Mouse (Mus musculus) heart, adult 10 weeks (tissue): ENCODE results near the gene Ndufs8. TPM values are rescaled to one million over a fixed set of nuclear protein-coding genes. Genes with fewer than 3 reads are reported as not detected.

Experiments
- polyA plus RNA-seq: library from polyadenylated mRNA; stranded (reverse); fragments of 350-450 nt; fragmentation: Illumina TruSeq; extraction: RNeasy Lipid Tissue Mini Kit (QIAGEN cat#74804); gene quantifications from one replicate; pipeline ENCODE4 v1.2.3, GENCODE M21; 2014; ENCODE audit warnings: low read depth, low replicate concordance

Ndufs8 gene
- polyA plus RNA-seq, result 561 TPM

DNA sequence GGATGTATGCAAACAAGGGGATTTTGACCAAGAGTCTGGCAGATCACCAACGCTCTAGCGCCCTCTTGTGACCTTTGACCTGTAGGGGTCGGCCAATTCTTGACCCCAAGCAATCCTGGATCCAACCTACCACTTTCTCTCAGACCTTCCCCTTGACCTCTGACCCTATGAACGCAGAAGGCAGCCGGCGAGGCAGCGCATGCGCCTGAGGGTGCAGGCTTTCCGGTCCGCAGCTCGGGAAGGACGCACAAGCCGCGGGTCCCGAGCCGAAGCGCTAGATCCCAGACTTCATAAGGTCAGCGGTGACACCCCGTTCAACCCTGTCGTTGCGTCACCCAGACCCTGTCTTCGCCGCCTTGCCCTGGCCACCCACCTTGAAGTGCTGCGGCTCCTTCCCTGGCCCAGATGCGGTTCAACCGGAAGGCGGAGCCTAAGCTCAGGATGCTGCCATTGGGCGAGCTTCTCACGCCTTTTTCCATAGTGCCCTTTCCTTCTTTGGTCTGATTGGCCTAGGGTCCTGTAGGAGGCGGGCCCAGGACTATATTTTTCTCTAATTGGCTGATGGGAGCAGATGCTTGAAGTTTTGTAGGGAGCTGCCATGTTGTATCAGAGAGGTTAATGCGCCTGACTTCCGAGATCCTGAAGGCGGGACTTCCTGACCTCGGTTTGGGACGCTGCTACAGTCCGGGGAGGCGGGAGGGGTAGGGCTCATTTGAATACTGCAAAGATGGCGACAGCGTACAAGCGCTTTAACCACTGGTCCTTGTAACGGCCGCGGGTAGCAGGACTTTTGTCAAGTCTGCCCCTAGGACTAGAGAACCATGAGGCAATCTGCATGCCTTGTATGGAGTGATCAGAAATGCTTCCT lies at the start of gene Ndufs8:
Gene Ndufs8, minus strand, starts transcription at position 438 of the 868 bp plus-strand sequence.

DNA sequence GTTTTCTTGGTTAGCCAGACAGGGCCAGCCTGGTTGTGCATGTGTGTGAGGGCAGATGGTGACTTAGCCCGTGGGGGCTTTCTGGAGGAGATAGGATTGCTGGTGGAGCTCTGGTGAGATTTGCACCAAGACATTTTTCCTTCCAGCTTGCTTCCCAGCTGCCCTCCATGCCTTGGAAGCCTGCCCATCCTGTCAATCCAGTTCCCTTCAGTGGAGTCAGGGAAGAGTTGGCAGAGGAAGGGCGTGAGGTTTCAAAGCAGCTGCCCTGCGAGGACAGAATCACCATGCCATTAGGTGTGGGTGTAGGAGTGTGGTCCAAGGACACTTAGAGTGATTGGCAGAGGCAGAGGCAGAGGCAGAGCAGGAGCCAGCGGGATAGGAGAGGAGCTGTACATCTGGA lies 45.9 kb upstream of the Ndufs8 start, which contains the start of gene Aldh3b3:
Gene Aldh3b3, plus strand, starts transcription at position 176 of the 400 bp plus-strand sequence.

DNA sequence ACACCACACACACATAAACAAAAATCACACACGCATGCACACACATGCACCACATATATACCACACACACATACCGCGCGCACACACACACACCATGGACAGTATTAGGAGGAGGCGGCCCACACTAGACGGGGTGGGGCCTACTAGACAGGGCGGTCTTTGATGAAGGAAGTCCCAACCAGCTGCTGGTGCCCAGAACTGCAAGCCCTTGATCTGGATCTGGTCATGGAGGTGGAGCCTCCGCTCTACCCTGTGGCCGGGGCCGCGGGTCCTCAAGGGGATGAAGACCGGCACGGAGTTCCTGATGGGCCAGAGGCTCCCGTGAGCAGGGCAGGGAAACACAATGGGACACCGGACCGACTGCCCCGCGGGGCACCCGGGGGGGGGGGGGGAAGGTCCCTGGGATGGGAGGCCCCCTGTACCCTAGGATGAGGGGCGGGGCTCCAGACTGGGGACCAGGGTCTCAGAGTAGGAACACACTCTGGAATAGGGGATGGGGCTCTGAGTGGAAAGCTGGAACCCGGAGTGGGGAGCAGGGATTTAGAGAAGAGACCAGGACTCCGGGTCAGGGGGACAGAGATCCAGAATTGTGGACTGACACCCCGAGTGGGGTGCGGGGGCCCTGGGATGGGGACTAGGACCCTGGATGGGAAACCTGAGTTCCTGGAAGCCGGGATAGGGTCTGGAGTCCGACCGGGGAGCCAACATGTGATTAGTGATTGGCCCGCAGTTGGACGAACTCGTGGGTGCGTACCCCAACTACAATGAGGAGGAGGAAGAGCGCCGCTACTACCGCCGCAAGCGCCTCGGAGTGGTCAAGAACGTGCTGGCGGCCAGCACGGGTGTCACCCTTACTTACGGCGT lies 22.7 kb upstream of the Ndufs8 start, which contains the start of gene Unc93b1:
Gene Unc93b1, plus strand, starts transcription at position 155 of the 864 bp plus-strand sequence.

DNA sequence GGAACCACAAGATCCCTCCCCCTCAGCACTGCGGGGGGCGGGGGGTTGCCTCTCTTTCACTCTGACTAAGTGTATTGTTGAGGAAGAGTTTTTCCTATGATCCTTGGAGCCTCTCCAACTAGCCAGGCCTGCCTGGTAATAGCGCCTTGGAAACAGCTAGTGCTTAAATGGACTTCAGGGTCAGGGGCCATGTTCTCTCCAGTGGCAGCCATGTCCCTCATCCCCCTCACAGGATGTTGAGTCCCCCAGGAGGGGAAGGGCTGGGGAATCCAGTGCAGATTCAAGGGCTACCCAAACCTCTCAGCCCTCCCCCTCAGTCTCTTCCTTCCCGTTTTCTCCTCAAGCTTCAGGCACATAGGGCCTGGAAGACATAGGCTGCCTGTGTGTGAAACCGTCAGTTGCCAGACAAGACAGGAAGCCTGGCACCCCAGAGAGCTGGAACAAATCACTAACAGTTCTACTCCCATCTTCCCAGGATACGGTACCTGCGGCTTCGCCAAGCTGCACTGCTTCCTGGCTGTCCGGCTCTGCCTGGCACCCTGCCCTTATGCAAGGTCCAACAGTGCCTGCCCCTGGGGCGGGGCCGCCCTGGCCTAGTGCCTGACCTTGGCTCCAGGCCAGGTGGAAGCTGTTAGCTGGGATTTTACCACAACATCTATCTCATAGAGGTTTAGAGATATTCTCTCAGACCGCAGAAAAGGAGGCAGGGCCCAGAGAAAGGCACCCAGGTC lies 16.8 kb upstream of the Ndufs8 start, which contains the start of gene Aldh3b1:
Gene Aldh3b1, minus strand, starts transcription at position 598 of the 731 bp plus-strand sequence.

DNA sequence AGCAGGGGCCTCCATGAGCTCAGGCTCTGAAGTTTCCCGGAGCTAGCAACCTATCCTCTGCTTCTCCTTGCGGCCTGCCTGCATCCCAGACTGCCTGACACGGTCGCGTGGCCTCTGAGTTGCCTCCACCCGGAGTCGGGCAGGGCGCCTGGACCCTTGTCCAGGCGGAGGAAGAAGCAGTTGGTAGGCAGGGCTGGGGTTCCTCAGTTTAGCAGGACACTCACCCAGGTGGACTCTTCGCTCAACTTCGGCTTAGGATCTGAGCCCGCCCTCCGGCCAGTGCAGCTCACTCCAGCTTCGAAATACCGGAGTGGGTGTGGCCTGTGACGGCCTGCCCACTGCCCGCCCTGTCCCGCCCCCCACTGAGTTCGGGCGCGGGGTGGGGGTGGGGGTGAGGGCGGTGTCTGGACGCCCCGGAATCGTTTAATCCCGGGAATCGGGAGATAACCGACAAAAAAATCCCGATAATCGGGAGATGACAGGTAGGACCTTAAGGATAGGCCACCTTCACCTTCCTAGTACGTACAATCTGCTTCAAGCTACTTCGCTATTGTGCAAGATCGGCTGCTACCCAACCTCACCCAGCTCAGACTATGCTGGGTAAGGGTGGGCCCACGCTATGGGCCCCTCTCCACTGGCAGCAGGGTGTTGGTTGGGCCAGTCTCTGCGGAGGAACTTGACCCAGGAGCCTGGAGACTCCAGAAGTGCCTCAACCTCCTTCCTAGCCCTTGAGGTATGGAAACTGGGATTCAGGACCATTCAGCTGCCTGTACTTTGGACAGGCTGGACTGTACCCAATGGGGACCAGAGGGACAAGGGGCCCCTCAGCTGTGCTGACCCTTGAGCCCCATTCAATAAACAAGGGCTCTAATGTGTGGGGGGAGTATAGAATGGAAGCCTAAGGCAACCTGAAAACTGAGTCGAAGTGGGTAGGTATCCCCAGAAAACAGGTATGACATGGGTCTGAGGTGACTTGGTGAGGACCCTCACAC lies 5.5 kb downstream of the Ndufs8 start, which contains the start of gene Tcirg1:
Gene Tcirg1, minus strand, starts transcription at position 339 of the 992 bp plus-strand sequence.

Other genes with a start within 250 kb of the Ndufs8 start
- gene Lrp5, start 226.2 kb downstream of the Ndufs8 start, polyA plus RNA-seq, result 30.7 TPM
- gene 1810055G02Rik, start 204.5 kb downstream of the Ndufs8 start, polyA plus RNA-seq, result 9.9 TPM
- gene Kmt5b, start 145.4 kb downstream of the Ndufs8 start, polyA plus RNA-seq, result 22.8 TPM
- gene Chka, start 61.0 kb downstream of the Ndufs8 start, polyA plus RNA-seq, result 10.1 TPM
- 21.1 TPM for gene Tcirg1, start 5.6 kb downstream of the Ndufs8 start, polyA plus RNA-seq
- 2.2 TPM for gene Aldh3b1, start 17.0 kb upstream of the Ndufs8 start, polyA plus RNA-seq
- gene Unc93b1, start 22.4 kb upstream of the Ndufs8 start, polyA plus RNA-seq, result 19.0 TPM
- 2.3 TPM for gene Aldh3b3, start 45.9 kb upstream of the Ndufs8 start, polyA plus RNA-seq
- gene Aldh3b2, start 59.6 kb upstream of the Ndufs8 start, polyA plus RNA-seq, result 0.37 TPM
- gene Acy3, start 73.8 kb upstream of the Ndufs8 start, polyA plus RNA-seq, result 51.1 TPM
- not detected for gene Tbx10, start 80.0 kb upstream of the Ndufs8 start, polyA plus RNA-seq
- gene Nudt8, start 87.8 kb upstream of the Ndufs8 start, polyA plus RNA-seq, result 167 TPM
- 9.5 TPM for gene Gm49405, start 87.9 kb upstream of the Ndufs8 start, polyA plus RNA-seq
- gene Doc2g, start 90.5 kb upstream of the Ndufs8 start, polyA plus RNA-seq, result 265 TPM
- 979 TPM for gene Ndufv1, start 100.0 kb upstream of the Ndufs8 start, polyA plus RNA-seq
- gene Gstp1, start 125.2 kb upstream of the Ndufs8 start, polyA plus RNA-seq, result 343 TPM
- gene Gstp2, start 133.2 kb upstream of the Ndufs8 start, polyA plus RNA-seq, result 33.1 TPM
- not detected for gene Gstp3, start 146.8 kb upstream of the Ndufs8 start, polyA plus RNA-seq
- gene Cabp2, start 168.8 kb upstream of the Ndufs8 start, polyA plus RNA-seq, result not detected
- gene Cdk2ap2, start 184.4 kb upstream of the Ndufs8 start, polyA plus RNA-seq, result 40.5 TPM
- gene Pitpnm1, start 187.2 kb upstream of the Ndufs8 start, polyA plus RNA-seq, result 21.9 TPM
- gene Aip, start 213.1 kb upstream of the Ndufs8 start, polyA plus RNA-seq, result 71.4 TPM
- not detected for gene Gpr152, start 227.0 kb upstream of the Ndufs8 start, polyA plus RNA-seq
- gene Cabp4, start 231.3 kb upstream of the Ndufs8 start, polyA plus RNA-seq, result not detected
- gene Coro1b, start 235.8 kb upstream of the Ndufs8 start, polyA plus RNA-seq, result 54.9 TPM
- gene Ptprcap, start 240.8 kb upstream of the Ndufs8 start, polyA plus RNA-seq, result 1.1 TPM